Mouse (Mus musculus): ENCODE results near the gene Emilin3.

DNA sequence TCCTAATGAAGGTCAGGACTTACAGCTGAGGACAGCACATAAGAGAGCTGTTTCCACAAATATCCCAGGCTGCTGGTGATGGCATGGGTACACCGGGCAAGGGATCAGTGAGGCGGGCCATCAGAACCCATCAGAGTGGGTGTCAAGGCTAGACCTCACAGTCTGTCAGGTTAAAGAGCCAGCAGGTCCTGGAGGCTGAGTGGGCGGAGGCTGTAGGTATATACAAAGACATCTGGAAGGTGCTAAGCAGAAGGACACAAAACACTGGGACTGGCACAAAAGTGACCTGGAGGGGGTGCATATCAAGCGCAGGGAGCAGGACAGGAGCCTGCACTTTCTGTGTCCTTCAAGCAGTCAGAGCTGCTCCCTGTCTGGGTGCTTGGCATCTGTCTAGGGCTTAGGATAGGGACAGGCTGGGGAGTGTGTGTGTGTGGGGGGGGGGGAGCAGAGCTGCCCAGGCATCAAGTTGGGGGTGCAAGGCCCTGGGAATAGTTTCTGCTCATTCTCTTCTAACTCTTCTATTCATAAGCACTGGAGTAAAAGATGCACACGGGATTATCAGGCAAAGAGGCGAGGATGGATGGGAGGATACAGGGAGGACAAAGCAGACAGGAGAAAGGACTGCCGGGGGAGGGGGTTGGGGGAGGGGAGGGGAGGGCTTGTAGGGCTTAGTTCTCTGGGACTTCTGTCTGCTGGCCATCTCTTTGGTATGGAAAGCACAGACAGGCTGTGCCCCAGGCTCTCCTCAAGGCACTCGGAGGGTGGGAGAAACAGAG, 6.2 kb upstream of the Emilin3 start:
- no peak for TF ChIP-seq POLR2A (IDR thresholded peaks at IDR 0.05; ENCODE audit: low read depth, low read length)
- TF ChIP-seq CTCF (IDR thresholded peaks at IDR 0.05; ENCODE audit: extremely low read depth, insufficient read length, insufficient replicate concordance, low read depth, low read length), result no peak

Data from small intestine, adult 2 months (tissue).